Mouse (Mus musculus) monocyte, adult 5-6 weeks (primary cell): Measurements from ENCODE around the gene BC049352. TPM values are rescaled to one million over a fixed set of nuclear protein-coding genes. Genes with fewer than 3 reads are reported as not detected.

Source experiments
- ATAC-seq: fragments of 153-309, 156-312 bp; replicated peaks from 2 replicates; pipeline ENCODE4 v1.8.0; 2017; ENCODE audit warnings: mild to moderate bottlenecking; ENCODE audit not compliant: low TSS enrichment, insufficient number of reproducible peaks, severe bottlenecking, poor library complexity, low FRiP score
- total RNA-seq: library from RNA; stranded (forward); fragments of 200-1000, 200-491, 200-594 nt; gene quantifications from 3 replicates; pipeline ENCODE4 v1.2.3, GENCODE M21; 2017

Gene BC049352
- 1.7 to 7.5 TPM (median 4.2 TPM) in 3 replicates for total RNA-seq

DNA sequence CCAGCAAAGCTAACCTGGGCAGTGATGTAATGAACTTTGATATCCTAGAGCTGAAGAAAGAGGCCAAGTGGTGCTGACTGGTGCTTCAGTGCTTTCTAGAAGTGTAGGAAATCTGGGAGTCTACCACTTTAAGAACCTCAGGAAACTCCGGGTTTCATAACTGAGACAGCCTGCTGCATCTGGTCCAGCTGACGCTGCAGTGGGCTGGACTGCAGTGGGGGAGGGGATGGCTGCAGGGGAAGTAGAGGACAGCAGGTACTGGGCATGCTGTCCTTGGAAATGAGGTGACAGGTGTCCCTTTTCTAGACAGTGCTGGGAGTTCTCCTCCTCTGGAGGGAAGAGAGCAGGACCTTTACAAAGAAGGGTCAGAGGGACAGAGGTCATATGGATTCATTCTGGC lies at the start of gene BC049352:
Gene BC049352 (plus strand): TSS at position 238 of the 400 bp plus-strand sequence.
- no peak for ATAC-seq

DNA sequence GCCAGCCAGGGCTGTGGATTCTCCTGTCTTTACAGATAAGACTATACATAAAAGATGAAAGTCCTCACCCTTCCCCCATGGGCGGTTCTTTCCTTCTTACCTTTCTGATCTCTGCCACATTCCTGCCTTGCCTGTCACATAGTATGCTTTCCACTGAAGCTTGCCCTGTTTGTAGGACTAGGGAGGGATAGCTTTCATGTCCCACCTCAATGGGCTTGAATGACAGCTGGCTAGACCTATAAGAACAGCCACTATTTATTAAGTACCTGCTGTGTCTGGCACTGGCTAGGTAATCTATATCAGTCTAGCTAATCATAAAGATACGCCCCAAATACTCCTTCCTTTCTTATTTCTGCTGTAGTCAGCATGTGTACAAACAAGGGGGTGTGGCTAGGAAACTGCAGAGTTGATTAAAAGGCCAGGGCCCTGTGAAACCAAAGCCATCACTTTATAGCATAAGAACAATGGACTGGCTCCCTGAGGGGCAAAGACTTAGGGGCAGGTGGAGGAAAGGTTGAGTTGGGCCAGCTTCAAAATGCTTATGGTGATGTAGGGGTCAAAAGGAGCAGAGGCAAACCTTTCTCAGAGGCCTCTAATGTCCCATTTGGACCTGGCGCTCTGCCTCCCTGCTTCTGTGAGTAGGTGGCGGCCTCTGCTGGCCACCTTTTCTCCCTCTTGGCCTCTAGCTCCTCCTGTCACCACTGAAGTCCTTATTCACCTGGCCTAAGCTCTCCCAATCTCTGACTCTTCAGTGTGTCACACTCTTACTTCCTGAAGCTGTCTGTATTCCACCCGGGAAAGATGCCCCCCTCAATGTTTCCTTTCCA lies 48.1 kb upstream of the BC049352 start:
- peak; percentile 69 for ATAC-seq

DNA sequence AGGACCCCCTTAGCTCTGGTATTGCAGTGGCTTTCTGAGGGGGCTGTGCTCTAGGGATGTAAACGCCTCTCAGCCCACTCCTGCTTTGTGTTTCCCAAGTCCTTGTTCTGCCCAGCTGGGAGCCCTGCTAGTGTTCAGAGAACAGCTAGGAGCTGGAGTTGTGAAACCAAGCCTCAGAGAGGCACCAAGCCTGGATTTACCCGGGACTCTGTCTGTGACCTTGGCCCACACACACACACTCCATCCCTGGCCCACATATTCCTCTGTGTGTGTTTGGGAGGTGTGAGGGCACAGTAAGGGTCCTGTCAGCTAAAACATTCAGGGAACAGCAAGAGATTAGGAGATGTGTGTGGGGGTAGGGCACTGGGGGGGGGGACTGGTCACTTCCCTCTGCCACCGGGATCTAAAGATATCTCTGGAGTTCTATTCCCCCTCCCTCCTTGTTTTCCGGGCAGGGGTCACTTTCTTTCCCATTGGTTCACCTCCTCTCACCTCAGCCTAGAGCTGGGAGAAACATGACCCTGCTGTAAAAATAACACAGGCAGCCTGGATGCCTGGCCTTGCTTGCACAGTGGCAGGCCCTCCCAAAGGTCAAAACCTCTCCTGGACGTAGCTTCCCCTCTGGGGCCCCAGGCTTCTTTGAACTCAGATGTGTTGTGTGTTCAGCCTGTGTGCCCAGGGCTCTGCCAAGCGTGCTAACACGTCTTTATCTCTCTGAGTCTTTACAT lies 45.2 kb upstream of the BC049352 start:
- no peak for ATAC-seq

DNA sequence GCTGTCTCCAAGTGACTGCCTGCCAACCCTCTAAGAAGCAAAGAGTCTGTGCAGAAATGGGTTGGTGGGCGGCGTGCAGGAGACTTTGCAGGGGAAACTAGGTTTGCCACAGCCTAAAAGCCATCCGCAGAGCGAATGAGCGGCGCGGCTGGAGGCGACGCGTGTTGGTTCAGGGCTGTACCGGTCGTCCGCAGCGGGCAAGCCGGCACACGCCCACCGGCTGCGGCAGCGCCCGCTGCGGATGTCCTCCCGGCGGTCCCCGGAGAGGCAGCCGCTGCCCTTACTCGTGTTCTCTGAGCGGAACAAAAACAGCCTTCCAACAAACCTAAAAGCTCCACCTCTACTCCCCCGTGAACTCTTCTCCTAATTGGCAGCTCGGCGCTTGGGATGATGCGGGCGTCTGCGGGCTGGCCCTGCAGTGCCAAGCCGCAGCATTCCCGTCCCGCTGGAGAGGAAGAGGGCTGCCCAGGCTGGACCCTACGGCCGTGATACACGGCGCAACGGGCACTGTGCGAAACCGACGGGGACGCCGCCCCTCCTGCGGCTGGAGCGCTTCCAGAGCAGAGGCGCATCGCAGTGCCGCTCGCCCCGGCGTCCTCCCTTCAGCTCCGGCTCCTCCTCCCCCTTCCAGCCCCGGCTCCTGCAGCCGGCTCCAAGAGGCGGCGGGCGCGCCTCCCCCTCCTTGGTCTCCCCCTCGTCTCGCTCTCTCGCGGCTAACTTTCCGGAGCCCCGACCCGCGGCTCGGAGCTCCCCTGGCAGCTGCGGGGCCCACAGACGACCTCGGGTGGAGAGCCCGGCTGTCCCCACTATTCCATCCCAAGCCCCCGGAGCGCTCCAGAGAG lies 43.4 kb upstream of the BC049352 start, which contains the start of gene Scn4b:
Gene Scn4b (plus strand): TSS at position 205 of the 842 bp plus-strand sequence.
- ATAC-seq = no peak

DNA sequence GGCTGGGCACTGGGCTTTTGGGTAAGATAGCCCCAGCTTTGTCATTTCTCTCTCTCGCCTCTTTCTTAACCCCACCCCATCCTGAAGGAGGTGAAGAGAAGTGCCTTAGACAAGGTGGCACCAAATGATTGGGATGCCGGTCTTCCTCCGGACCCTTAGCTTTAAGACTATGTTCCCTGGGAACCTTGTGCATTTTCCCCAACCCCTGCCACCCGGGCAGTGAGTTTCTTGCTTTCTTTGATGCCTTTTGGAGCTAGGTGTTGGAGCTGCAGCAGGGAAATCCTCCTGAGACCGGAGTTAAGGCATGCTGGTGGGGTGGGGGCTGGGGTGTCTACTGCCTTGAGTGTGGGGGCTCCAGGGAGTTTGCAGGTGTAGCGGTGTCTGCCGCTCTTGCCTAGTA lies 42.7 kb upstream of the BC049352 start:
- ATAC-seq = no peak

DNA sequence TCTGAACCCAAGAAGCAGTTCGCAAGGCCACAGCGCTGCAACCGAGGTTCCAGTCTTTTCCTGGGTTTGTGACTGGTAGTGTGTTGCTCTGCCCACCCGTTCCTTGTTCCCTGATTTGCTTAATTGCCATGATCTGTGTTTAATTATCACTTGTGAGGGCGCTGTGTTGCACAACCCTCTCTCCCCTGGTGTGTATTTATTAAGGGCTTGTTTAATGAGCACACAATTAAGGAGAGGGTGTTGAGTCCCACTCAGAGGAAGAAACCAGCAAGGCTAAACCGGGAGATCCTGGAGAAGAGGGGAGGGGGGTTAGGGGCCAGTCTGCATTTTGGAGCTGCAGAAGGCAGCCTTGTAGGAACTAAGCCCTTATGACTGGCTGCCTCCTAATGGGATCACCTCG lies 40.9 kb upstream of the BC049352 start:
- ATAC-seq = no peak

DNA sequence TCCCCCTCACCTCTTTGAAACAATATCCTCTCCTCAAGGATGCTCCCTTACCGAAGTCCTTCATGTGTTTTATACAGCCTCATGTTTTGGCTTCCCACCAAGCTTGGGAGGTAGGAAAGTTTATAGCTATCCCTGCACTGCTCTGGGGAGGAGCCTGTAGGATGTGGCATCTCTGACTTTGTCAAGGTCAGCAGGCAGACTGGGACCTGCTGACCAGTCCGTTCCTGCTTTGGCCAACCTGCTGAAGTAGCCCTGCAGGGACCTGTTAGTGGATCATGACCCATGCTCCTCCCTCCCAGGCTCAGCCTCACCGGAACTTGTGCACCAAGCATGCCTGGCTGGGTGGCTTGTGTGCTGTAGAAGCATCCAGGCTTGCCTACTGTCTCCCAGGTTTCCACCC lies 39.1 kb upstream of the BC049352 start:
- ATAC-seq = no peak

DNA sequence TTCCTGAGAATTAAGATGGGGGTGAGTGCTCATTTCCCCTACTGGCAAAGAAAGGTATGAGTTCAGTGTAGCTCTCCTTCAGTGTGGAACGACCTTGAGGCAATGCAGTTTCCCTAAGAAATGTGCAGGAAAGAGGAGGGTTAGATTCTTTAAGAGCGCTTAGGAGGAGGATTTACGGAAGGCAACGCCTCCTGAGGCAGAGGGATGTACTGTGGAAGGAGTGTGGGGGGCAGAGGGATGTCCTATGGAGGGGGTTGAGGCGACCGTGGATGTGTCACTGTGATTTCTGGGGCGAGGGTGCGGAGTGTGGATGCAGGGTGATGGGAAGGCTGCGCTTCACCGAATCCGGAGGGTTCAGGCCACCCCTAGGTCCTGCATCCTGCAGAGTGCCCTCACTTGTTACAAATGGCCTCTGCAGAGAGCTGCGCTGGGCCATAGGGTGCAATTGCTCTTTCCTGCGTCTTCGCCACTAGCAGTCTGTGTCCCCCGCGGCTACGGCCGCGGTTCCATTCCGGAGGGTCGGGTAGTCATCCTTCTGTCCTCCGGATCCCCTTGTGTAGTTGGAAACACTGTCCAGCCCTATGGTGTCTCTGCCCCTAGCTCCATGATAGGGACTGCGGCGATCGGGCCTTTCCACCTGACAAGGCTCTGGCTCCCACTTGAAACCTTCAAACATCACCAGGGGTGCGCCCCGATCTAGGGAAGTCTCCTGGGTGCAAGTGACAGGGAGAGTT lies 36.1 kb upstream of the BC049352 start:
- ATAC-seq = no peak

DNA sequence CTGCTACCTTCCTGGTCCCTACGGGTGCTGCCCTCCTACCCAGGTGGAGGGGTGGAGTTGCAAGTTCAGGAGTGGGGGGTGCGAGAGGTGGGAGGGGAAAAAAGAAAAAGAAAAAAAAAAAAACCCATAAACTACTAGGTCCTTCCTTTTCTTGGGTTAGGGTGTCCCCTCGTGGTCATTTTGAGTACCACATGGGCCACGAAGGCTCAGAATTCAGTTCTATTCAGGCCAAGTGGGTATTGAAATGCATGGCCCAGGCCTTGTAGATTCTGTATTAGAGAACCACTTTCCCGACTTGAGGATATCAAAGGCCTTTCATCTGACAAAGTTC lies 35.6 kb upstream of the BC049352 start:
- 0 out of 2 replicates have a peak, but pooled peaks have one; percentile 55 for ATAC-seq

DNA sequence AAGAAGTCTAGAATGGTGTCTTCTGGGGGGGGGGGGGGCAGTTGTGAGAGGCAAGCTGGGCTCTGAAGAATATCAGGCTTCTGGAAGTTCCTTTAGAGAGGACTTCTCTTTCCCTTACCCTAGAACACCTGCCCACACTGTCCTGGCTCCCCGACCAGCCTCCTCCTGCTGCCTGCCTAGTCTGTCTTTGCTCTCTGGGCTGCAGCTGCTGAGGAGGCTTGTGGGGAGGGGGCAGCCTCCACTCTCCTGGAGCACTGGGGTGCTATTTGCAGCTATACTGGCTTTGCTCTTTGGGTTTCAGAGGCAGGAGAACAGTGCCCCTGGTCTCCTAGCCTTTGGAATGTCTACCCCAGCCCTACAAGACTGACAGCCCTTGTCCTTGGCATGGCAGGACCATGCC lies 30.9 kb upstream of the BC049352 start:
- ATAC-seq = no peak

DNA sequence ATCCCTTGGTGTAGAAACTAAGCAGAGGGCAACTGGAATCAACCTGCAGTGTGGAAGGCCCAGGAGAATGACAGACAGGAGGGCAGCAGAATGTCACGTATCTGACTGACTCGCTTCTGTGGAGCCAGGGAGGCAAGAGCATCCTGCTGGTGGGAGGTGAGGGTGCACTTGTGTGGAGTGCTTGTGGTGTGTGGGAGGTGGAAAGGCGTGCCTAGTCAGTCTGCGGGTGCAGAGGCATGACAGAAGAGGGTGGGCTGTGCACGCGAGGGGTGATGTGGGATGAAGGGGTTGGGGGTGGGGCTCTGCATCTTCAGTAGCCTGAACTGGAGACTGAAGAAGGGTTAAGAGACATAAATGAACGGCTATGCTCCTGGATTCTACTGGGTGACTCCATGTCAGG lies 28.4 kb upstream of the BC049352 start:
- no peak for ATAC-seq

DNA sequence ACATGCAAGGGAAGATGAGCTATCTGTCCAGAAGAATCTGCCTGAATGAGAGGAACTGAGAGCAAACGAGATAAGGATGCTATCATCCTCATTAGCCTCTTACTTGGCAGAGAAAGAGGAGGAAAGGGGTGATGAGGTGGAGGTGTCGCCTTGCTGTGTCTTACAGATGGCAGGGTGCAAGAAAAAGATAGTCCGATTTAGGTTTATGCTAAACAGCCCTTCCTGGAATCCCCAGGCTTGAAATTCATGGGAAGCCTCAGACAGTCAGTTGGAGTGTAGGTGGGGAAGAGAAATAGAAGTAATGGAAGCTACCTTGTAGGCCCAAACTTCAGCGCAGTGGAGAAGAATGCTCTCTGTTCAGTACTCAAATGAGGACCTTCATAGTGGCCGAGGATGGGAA lies 13.9 kb upstream of the BC049352 start:
- no peak for ATAC-seq

DNA sequence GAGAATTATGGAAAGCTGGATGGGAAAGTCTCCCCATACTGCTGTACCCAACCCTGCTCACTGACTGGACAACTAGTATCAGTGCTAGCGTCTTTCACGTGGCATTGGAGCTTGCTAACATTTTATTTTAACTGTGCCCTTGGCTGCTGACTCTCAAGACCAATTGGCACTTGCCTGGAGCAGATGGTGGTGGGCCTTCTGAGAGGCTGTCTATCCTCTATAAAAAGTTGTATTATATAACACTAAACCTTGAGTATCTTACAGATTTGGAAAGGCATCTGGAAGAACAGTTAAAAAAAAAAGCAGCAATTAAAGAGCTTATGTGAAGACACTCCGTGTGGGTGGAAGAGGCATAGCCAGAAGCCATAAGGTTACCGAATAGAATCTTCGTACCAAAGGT lies 11.7 kb upstream of the BC049352 start:
- no peak for ATAC-seq

DNA sequence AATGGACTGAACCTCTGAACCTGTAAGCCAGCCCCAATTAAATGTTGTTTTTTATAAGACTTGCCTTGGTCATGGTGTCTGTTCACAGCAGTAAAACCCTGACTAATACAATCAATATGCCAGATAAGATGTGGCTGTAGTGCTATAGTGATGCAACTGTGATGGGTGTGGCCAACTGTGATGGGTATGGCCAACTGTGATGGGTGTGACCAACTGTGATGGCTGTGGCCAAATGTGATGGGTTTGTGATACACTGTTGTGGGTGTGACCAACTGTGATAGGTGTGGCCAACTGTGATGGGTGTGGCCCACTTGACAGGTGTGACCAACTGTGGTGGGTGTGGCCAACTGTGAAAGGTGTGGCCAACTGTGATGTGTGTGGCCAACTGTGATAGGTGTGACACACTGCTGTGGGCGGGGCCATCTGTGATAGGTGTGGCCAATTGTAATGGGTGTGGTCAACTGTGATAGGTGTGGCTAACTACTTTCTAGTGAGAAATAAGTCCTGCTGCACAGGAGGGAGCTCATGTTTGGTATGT lies 10.7 kb upstream of the BC049352 start:
- ATAC-seq = 0 out of 2 replicates have a peak, but pooled peaks have one; percentile 37

DNA sequence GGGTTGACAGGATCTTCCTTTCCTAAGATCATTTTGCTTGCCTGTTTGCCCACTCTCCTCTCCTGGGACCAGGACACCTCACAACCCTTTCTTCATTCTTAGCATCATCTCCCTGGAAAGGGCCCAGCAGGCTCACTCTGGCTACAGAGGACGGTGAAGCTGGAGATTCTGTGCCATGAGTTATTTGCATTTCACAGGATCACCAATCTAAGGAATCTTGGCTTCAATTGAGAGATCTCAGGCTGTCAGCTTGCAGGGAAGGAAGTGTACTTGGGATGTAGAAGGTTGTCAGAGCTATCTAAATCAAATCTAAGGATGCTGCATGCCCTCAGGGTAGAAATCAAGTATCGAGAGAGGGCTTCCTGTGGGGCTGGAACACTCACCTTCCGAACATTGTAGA lies 8.3 kb upstream of the BC049352 start:
- no peak for ATAC-seq

DNA sequence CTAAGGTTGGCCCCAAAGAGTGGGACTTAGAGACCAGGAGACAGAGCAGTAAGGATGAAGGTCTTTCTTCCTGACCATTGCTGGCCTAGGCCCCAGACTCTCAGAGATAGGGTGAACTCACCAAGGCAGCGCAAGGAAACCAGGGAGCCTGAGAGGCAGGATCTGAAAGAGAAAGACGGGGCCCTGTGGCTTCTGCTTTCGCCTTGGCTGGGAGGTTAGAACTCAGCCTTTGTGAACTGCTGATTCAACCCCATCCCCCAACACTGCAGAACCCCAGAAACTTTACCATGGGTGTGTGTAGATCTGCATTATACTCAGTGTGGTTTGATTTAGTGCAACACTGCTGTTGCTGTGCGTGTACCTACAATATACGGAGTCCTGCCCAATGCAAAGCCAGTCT lies 2.5 kb upstream of the BC049352 start:
- ATAC-seq = peak; percentile 37; the same call in 1 of the 2 replicates

DNA sequence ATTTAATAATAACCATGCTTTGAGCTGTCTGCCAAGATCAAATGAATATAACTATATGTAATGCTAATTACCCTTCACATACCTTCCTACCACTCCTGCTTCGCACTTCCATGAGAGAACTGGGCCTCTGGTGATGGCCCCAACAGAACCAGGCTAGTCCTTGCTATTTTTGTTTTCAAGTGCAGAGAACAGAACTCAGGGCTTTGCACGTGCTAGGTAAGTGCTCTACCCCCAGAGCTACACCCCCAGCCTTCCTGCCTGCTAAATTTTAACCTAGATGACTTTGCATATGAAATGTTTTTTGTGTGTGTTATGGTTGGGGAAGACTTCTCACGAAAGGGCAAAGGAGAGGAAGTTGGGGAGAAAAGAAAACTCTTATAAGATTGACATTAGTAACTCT lies 714 bp downstream of the BC049352 start:
- no peak for ATAC-seq

DNA sequence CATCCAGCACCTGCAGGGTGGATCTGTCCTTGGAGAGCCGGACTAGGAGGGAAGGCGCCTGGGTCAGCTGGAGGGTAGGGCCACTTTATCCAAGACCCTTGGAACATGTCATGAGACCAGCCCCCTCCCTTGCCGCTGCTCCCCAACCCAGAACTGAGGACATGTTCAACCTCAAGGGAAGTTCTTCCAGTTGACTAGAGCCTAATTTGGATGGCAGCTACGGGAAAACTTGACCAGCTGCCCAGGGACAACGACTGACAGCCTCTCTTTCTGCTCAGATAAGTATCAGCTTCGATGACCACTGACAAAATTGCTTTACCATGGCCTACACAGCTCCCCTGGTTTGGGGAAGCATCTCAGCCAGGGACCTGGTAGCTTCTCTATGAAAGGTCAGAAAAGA lies 1.5 kb downstream of the BC049352 start:
- no peak for ATAC-seq
